Mouse (Mus musculus) heart, embryonic 12.5 days (tissue): ENCODE results near the gene Frmd8. TPM values are rescaled to one million over a fixed set of nuclear protein-coding genes. Genes with fewer than 3 reads are reported as not detected.
"Not testable (repeated sequence)": the region's sequence is repeated elsewhere in the genome, so short reads cannot be mapped to it uniquely, and the experiment has no call there.

ENCODE experiments used
- ATAC-seq: fragments of 200-750 bp; cut with Nextera tagmentation; 2 replicates; pipeline ENCODE4 v1.8.0; 2017; ENCODE audit warnings: moderate TSS enrichment, moderate library complexity; ENCODE audit not compliant: insufficient number of reproducible peaks, low FRiP score
- H3K27ac ChIP-seq: fragments of 300-500 bp; sonication (generic); 2 replicates; pipeline ENCODE4 v1.5.1; 2016; ENCODE audit warnings: mild to moderate bottlenecking, moderate library complexity; ENCODE audit not compliant: poor library complexity, severe bottlenecking
- H3K27me3 ChIP-seq: fragments of 300-500 bp; sonication (generic); replicated peaks from 2 replicates; pipeline ENCODE4 v1.6.1; 2016; ENCODE audit warnings: mild to moderate bottlenecking, moderate library complexity
- H3K36me3 ChIP-seq: fragments of 300-500 bp; sonication (generic); 2 replicates; pipeline ENCODE4 v1.6.1; 2016; ENCODE audit warnings: mild to moderate bottlenecking, moderate library complexity
- H3K4me1 ChIP-seq: fragments of 300-500 bp; sonication (generic); replicated peaks from 2 replicates; pipeline ENCODE4 v1.6.1; 2016; ENCODE audit warnings: mild to moderate bottlenecking
- H3K4me2 ChIP-seq: fragments of 300-500 bp; sonication (generic); 2 replicates; pipeline ENCODE4 v1.6.1; 2016; ENCODE audit warnings: mild to moderate bottlenecking, moderate library complexity
- H3K4me3 ChIP-seq: fragments of 300-500 bp; sonication (generic); 2 replicates; pipeline ENCODE4 v1.5.1; 2016; ENCODE audit warnings: mild to moderate bottlenecking
- H3K9ac ChIP-seq: fragments of 300-500 bp; sonication (generic); 2 replicates; pipeline ENCODE4 v1.6.1; 2016; ENCODE audit warnings: mild to moderate bottlenecking, moderate library complexity
- H3K9me3 ChIP-seq: fragments of 300-500 bp; sonication (generic); replicated peaks from 2 replicates; pipeline ENCODE4 v1.6.1; 2016; ENCODE audit warnings: mild to moderate bottlenecking, moderate library complexity
- WGBS: fragments of 180-500 bp; shearing (Covaris S2); methylation state at CpG from one replicate; pipeline ENCODE4 v1.1.7; 2016; 5-methylcytosine and 5-hydroxymethylcytosine counted together
- polyA plus RNA-seq: library from polyadenylated mRNA; unstranded; fragments of >200 nt; fragmentation: Nextera tagmentation; extraction: Ambion mirVana; gene quantifications from 2 replicates; pipeline ENCODE4 v1.2.1, GENCODE M21; 2016

Gene Frmd8
- polyA plus RNA-seq, 1 experiment from 2014 or later, result 33.7 TPM

DNA sequence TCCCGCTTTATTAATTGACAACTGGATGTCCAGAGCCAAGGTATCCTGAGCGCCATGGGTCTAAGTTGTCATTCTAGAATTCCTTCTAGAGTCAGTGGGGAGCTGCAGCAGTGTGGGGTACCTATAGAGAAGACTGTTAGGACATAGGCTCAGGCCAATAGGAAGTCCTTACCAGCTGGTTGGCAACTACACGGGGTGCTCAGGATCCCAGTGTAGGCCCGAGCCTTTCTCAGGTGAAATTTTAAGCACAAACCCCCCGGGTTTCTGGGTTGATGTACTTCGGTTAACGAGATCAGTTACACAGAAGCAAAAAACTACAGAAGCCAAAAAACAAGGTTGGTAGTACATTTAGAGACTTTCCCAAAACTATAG lies 52.3 kb downstream of the Frmd8 start:
- Histone ChIP-seq H3K4me1 (peaks cover 80% of the 10 kb centered on the region), H3K4me2 (peak overlapping the region; percentile 57; the same call in 1 of the 2 replicates), H3K27ac (peak overlapping the region; percentile 85), H3K9ac (peak overlapping the region; percentile 64; the same call in 1 of the 2 replicates), H3K27me3 (no peaks in the 10 kb centered on the region), H3K36me3 (no peaks in the 10 kb centered on the region), H3K4me3 (no peak overlapping the region), H3K9me3 (no peaks in the 10 kb centered on the region)
- 71% methylated on average over 7 of the region's 7 CpGs for WGBS
- ATAC-seq, result no peak

DNA sequence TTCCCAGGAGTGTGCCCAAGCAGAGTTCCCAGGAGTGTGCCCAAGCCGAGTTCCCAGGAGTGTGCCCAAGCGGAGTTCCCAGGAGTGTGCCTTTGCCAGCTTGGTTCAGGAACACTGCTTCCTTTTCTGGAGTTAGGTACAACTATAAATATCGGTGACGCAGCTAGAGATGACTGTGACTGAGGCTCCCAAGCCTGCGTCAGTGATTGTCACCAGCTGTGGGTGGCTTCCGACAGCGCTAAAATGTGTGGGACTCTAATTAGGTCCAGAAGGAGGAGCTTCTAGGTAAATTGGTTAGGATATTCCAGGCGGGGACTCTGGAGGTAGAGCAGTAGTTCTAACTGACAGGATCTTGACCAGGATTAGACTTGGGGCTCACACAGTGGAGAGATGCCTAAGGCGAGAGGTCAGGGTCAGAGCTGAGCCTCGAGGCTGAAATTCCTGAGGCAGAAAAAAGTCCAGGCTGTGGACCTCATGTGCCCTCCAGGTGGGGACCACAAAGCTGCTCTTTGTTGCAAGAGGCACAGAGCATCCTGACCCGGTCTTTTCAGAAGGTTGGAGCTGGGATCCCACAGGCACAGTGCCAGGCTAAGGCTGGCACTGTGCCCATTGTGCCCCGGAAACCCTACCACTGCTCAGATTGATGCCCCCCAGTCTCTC lies 52.8 kb downstream of the Frmd8 start:
- ATAC-seq, result no peak
- 33% methylated on average over 12 of the region's 12 CpGs for WGBS
- peaks cover 79% of the 10 kb centered on the region for H3K4me1 ChIP-seq

DNA sequence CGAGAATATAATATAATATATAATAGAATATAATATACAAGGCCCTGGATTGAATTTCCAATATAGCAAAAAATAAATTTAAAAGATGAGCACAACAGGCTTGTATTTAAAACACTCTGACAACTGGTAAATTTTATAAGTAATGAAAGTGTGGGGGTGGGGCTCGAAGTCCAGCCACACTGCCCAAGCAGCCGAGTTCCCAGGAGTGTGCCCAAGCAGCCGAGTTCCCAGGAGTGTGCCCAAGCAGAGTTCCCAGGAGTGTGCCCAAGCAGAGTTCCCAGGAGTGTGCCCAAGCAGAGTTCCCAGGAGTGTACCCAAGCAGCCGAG lies 53.3 kb downstream of the Frmd8 start:
- 64% methylated on average over 5 of the region's 5 CpGs for WGBS
- Histone ChIP-seq H3K9me3 (no peaks in the 10 kb centered on the region), H3K4me3 (peak overlapping the region; percentile 13; the same call in 1 of the 2 replicates), H3K9ac (peak overlapping the region; percentile 64), H3K36me3 (no peaks in the 10 kb centered on the region), H3K4me2 (peak overlapping the region; percentile 57), H3K27ac (peak overlapping the region; percentile 85), H3K27me3 (no peaks in the 10 kb centered on the region), H3K4me1 (peaks cover 74% of the 10 kb centered on the region)
- ATAC-seq, result no peak

More for the DNA sequence above, 52.8 kb downstream of the Frmd8 start:
- Histone ChIP-seq H3K4me3 (peak overlapping the region; percentile 13; the same call in 1 of the 2 replicates), H3K36me3 (no peaks in the 10 kb centered on the region), H3K27ac (peak overlapping the region; percentile 85), H3K4me2 (peak overlapping the region; percentile 57), H3K9me3 (no peaks in the 10 kb centered on the region), H3K9ac (peak overlapping the region; percentile 64), H3K27me3 (no peaks in the 10 kb centered on the region)

DNA sequence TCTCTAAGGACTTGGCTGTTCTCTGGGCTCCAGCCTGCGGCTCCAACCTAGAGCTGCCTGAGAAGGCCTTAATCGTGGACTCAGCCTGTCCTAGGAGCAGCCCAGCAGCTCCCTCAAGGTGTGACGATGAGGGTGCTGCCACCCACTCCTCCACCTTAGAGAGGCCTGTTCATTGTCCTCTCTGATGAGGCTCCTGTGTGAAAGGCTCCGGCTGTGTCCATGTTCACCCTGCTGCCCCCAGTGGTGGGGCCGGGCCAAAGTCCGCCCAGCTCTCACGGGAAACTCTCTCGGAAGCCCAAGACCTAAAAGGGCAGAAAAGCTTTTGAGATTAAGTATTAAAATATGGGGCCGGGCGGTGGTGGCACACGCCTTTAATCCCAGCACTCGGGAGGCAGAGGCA lies 55.5 kb downstream of the Frmd8 start:
- 40% methylated on average over 12 of the region's 12 CpGs for WGBS
- H3K27me3 ChIP-seq, result no peaks in the 10 kb centered on the region
- H3K4me3 ChIP-seq, result no peak overlapping the region
- no peak overlapping the region for H3K4me2 ChIP-seq
- H3K9me3 ChIP-seq, result no peaks in the 10 kb centered on the region
- H3K27ac ChIP-seq, result peak overlapping the region; percentile 17; the same call in 1 of the 2 replicates
- no peaks in the 10 kb centered on the region for H3K36me3 ChIP-seq
- ATAC-seq, result no peak
- peaks cover 58% of the 10 kb centered on the region for H3K4me1 ChIP-seq
- peak overlapping the region; percentile 55 for H3K9ac ChIP-seq

DNA sequence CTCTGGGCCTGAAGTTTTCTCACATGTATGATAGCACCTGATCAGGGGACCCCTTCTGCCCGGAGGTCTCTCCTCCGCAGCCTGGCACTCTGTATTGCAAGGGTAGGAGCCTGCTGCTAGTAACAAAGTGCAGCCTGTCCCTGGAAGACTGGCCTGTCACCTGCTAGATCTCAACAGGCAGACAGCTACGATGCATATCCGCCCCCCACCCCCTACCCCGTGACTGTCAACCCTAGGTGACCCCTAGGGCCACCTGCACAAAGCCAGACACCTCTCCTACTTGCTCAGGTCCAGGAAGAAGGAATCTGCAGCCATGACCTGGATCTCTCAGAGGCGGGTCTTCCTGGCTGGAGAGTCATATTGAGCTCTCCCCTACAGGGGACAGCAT lies 56.5 kb downstream of the Frmd8 start:
- Histone ChIP-seq H3K4me2 (no peak overlapping the region), H3K4me1 (peaks cover 50% of the 10 kb centered on the region), H3K36me3 (no peaks in the 10 kb centered on the region)

DNA sequence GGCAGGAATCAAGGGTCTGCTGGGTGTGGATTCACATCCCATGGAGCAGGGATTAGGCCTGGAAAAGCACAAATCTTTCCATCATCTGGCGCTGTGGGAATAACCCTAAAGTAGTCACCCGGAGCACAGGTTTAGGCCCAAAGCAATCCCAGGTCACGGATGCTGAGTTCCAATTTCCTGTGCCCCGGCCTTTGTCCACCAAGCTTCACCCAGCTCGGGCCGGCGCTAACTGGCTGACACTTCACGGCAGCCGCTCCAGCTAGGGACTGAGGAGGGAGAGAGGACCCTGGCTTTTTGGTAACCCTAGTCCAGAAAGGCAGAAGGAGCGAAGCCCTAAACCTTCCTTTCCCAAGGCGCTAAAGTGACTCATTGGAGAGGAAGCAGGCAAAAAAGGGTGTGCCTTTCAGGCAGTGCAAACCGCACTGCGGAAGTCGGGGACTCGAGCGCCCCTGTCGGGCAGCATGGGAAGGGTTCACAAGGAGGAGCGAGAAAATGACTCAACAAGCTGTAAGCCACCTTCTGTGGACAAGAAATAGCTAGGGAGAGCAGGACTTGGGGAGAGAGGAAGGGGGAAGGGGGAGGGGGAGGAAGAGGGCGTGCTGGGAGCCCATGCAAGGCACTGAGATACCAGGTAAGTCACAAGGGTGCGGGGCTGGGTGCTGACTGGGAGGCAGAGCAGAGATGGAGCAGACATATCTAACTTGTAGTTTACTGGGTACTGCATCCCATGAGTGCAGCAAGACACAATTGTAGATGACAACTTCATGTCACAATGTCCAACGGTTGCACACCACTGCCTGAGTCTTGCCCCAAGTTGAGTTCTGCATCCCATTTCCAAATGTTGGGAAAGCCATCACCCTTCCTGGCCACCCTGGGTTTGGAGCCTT lies 57.1 kb downstream of the Frmd8 start:
- Histone ChIP-seq H3K27me3 (no peaks in the 10 kb centered on the region), H3K9me3 (no peaks in the 10 kb centered on the region), H3K4me1 (peaks cover 46% of the 10 kb centered on the region), H3K27ac (peak overlapping the region; percentile 85), H3K9ac (peak overlapping the region; percentile 70), H3K4me3 (peak overlapping the region; percentile 28), H3K36me3 (no peaks in the 10 kb centered on the region), H3K4me2 (peak overlapping the region; percentile 64)
- ATAC-seq, result peak; percentile 79
- 20% methylated on average over 21 of the region's 21 CpGs for WGBS

More for the DNA sequence above, 56.5 kb downstream of the Frmd8 start:
- 74% methylated on average over 6 of the region's 6 CpGs for WGBS
- Histone ChIP-seq H3K27me3 (no peaks in the 10 kb centered on the region), H3K9me3 (no peaks in the 10 kb centered on the region), H3K9ac (peak overlapping the region; percentile 55; the same call in 1 of the 2 replicates), H3K4me3 (no peak overlapping the region), H3K27ac (peak overlapping the region; percentile 5; the same call in 1 of the 2 replicates)
- no peak for ATAC-seq

DNA sequence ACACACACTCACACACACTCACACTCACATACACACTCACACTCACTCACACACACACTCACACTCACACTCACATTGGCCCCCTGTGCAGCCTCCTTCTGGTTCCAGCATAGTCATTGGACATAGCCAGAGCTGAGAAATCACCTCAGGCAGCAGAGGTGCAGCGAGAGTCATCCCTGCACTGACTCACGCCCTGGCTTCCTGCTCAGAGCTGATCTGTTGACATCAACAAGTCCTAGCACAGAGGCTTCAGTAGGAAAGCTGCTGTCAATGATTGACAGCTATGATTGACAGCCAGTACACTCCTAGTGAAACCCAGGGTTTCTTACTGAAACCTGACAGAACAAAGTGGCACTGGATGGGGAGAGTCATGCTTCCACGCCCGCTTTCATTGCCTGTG lies 59.1 kb downstream of the Frmd8 start:
- H3K9ac ChIP-seq, result 0 out of 2 replicates have a peak overlapping the region, but pooled peaks have one; percentile 24
- H3K4me3 ChIP-seq, result no peak overlapping the region
- H3K4me1 ChIP-seq, result peaks cover 48% of the 10 kb centered on the region
- H3K36me3 ChIP-seq, result no peaks in the 10 kb centered on the region
- no peaks in the 10 kb centered on the region for H3K27me3 ChIP-seq
- WGBS, result 61% methylated on average over 4 of the region's 4 CpGs
- H3K27ac ChIP-seq, result no peak overlapping the region
- H3K4me2 ChIP-seq, result no peak overlapping the region
- no peaks in the 10 kb centered on the region for H3K9me3 ChIP-seq
- no peak for ATAC-seq

DNA sequence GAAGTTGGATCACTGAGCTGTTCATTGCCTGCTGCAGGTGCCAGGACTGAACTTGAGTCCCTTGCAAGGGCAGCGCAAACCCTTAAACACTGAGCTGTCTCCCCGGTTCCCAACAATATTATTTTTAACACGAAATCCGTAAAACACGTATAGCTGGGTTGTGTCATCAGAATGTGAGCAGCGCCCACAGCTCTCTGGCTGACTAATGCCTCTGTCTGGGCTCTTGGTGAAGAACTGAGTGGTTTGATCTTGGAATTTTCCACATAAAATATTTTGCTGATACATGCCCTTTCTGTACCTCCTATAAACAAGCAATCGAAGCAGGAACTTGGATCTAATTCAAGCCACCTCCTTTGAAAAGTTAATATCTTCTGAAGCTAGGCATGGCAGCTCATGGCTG lies 60.1 kb downstream of the Frmd8 start:
- Histone ChIP-seq H3K27me3 (no peaks in the 10 kb centered on the region), H3K4me3 (no peak overlapping the region), H3K9me3 (no peaks in the 10 kb centered on the region), H3K9ac (no peak overlapping the region), H3K27ac (no peak overlapping the region), H3K36me3 (no peaks in the 10 kb centered on the region), H3K4me1 (peaks cover 57% of the 10 kb centered on the region), H3K4me2 (no peak overlapping the region)
- WGBS, result 85% methylated on average over 7 of the region's 7 CpGs
- no peak for ATAC-seq

DNA sequence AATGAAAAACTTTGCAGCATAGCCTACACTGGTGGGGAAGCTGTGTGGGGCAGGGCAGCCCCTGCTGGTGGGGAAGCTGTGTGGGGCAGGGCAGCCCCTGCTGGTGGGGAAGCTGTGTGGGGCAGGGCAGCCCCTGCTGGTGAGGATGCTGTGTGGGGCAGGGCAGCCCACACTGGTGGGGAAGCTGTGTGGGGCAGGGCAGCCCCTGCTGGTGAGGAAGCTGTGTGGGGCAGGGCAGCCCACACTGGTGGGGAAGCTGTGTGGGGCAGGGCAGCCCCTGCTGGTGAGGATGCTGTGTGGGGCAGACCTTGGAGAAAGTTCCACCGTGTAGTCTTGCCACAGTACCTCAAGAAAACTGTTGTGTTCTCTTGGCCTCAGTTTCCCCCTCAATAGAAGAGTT lies 61.0 kb downstream of the Frmd8 start:
- H3K4me1 ChIP-seq, result peaks cover 61% of the 10 kb centered on the region
- H3K4me3 ChIP-seq, H3K9ac ChIP-seq, H3K27ac ChIP-seq, H3K9me3 ChIP-seq, H3K36me3 ChIP-seq, H3K27me3 ChIP-seq, H3K4me2 ChIP-seq, ATAC-seq: not testable (repeated sequence)
- 50% methylated on average over 1 of the region's 1 CpGs for WGBS

DNA sequence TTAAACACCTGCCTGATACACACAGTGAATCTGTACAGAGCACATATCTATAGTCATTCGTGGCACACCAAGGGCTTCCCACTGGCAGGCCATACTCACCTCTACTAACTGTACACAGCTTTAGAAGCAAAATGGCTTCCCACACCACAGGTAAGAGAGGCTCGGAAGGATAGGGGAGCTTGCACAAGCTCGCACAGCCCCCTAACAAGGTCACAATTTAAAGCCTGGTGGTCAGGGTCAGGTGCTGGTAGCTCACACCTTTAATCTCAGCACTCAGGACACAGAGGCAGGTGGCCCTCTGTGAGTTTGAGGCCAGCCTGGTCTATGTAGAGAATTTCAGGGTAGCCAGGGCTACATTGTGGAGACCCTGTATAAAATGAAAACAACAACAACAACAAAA lies 61.5 kb downstream of the Frmd8 start:
- Histone ChIP-seq H3K27me3 (no peaks in the 10 kb centered on the region), H3K4me1 (peaks cover 61% of the 10 kb centered on the region), H3K9me3 (no peaks in the 10 kb centered on the region), H3K36me3 (no peaks in the 10 kb centered on the region), H3K4me3 (no peak overlapping the region), H3K4me2 (no peak overlapping the region), H3K27ac (0 out of 2 replicates have a peak overlapping the region, but pooled peaks have one; percentile 21), H3K9ac (no peak overlapping the region)
- WGBS, result 85% methylated on average over 3 of the region's 3 CpGs
- no peak for ATAC-seq

DNA sequence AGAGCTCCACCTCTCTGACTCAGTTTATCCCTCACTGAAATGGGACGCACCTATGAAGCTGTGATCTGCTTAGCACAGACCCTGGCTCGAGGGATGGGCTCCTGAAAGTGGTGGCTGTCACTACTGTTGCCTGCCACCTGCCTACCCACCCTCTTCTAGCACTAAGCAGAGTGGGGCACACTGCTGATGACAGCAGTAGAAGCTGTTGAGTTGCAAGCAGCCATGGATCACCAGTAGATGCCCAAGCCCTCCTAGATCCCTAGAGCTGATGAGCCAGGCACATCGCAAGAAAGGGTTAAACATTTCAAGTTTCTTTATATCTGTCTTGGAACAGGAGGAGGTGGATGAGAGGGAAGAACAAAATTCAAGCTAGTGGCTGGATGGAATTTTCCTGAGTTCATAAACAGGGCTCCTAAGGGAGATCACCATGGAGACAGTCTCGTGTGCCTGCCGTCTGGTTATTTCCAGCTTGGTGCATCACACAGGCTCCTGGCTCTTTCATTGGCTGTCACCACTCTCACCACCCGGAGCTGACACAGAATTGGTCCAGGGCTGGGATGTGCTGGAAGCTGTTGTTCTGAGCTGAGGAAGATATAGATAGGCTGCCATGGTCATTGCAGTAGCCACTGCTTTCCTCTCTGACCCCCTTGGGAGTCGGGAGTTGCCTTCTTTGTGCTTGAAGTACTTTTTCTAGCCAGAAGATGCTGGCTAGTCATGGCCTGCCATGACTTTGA lies 63.1 kb downstream of the Frmd8 start:
- H3K27ac ChIP-seq, result peak overlapping the region; percentile 97
- peak overlapping the region; percentile 48 for H3K4me2 ChIP-seq
- peaks cover 66% of the 10 kb centered on the region for H3K4me1 ChIP-seq
- H3K9me3 ChIP-seq, result no peaks in the 10 kb centered on the region
- H3K27me3 ChIP-seq, result no peaks in the 10 kb centered on the region
- WGBS, result 29% methylated on average over 7 of the region's 7 CpGs
- H3K9ac ChIP-seq, result peak overlapping the region; percentile 66
- no peaks in the 10 kb centered on the region for H3K36me3 ChIP-seq
- no peak overlapping the region for H3K4me3 ChIP-seq
- peak; percentile 79 for ATAC-seq
